Mouse (Mus musculus) lung, postnatal 0 days (tissue): Measurements from ENCODE around the gene Ankrd13a. TPM values are rescaled to one million over a fixed set of nuclear protein-coding genes. Genes with fewer than 3 reads are reported as not detected.

Experiments used
- ATAC-seq: fragments of 200-750 bp; cut with Nextera tagmentation; 2 replicates; pipeline ENCODE4 v1.8.0; 2017; ENCODE audit warnings: moderate library complexity
- DNase-seq: peaks from one replicate; pipeline ENCODE4 v3.0.0-alpha.2; 2016; ENCODE audit warnings: low spot score
- H3K27ac ChIP-seq: fragments of 300-500 bp; sonication (generic); 2 replicates; pipeline ENCODE4 v1.5.1; 2014; ENCODE audit warnings: antibody characterized with exemption, mild to moderate bottlenecking, low read length, mixed read lengths
- H3K27me3 ChIP-seq: fragments of 300-500 bp; sonication (generic); replicated peaks from 2 replicates; pipeline ENCODE4 v1.6.1; 2014; ENCODE audit warnings: low read length, mixed read lengths; ENCODE audit not compliant: insufficient read depth
- H3K36me3 ChIP-seq: fragments of 300-500 bp; sonication (generic); 2 replicates; pipeline ENCODE4 v1.6.1; 2014; ENCODE audit warnings: low read length, mixed read lengths; ENCODE audit not compliant: insufficient read depth
- H3K4me1 ChIP-seq: fragments of 300-500 bp; sonication (generic); 2 replicates; pipeline ENCODE4 v1.6.1; 2014; ENCODE audit warnings: antibody characterized with exemption, low read depth, low read length, mixed read lengths; ENCODE audit not compliant: insufficient read depth
- H3K4me2 ChIP-seq: fragments of 300-500 bp; sonication (generic); replicated peaks from 2 replicates; pipeline ENCODE4 v1.6.1; 2014; ENCODE audit warnings: low read depth, mild to moderate bottlenecking, low read length, moderate library complexity, mixed read lengths
- H3K4me3 ChIP-seq: fragments of 300-500 bp; sonication (generic); 2 replicates; pipeline ENCODE4 v1.5.1; 2014; ENCODE audit warnings: low read depth, low read length
- H3K9ac ChIP-seq: fragments of 300-500 bp; sonication (generic); replicated peaks from 2 replicates; pipeline ENCODE4 v1.6.1; 2014; ENCODE audit warnings: low read depth, mild to moderate bottlenecking
- H3K9me3 ChIP-seq: fragments of 300-500 bp; sonication (generic); 2 replicates; pipeline ENCODE4 v1.6.1; 2016; ENCODE audit warnings: low read length, mixed read lengths
- CTCF ChIP-seq: IDR thresholded peaks from 2 replicates; pipeline ENCODE4 v1.5.1; 2016; ENCODE audit warnings: antibody characterized with exemption, mild to moderate bottlenecking
- EP300 ChIP-seq: IDR thresholded peaks from 2 replicates; pipeline ENCODE4 v1.6.1; 2016; ENCODE audit warnings: antibody characterized with exemption, mild to moderate bottlenecking, control low read depth
- WGBS: fragments of 180-500 bp; shearing (Covaris S2); extraction: QIAGEN DNeasy Blood & Tissue Kit; methylation state at CpG from one replicate; pipeline ENCODE4 v1.1.7; 2014; 5-methylcytosine and 5-hydroxymethylcytosine counted together
- polyA plus RNA-seq: library from polyadenylated mRNA; unstranded; fragments of >200 nt; fragmentation: Nextera tagmentation; extraction: Ambion mirVana; gene quantifications from 2 replicates; pipeline ENCODE4 v1.2.1, GENCODE M21; 2015

Ankrd13a gene
- polyA plus RNA-seq, 1 experiment from 2014 or later = 115 TPM

GRCm38 (mm10) chr5:114745581-114745980 lies 28.9 kb upstream of the Ankrd13a start:
- Histone ChIP-seq H3K4me3 (no peak overlapping the region), H3K36me3 (peaks cover 62% of the 10 kb centered on the region), H3K4me2 (no peak overlapping the region), H3K9ac (no peak overlapping the region), H3K27me3 (no peaks in the 10 kb centered on the region), H3K9me3 (no peaks in the 10 kb centered on the region), H3K27ac (no peak overlapping the region), H3K4me1 (no peaks in the 10 kb centered on the region)
- WGBS = 80% methylated on average over 5 of the region's 5 CpGs
- ATAC-seq (no peak), DNase-seq (no peak)
- TF ChIP-seq CTCF = no peak
- TF ChIP-seq EP300 = no peak

- no peak overlapping the region for H3K4me2 ChIP-seq
- no peaks in the 10 kb centered on the region for H3K27me3 ChIP-seq
- H3K4me1 ChIP-seq = no peaks in the 10 kb centered on the region
- H3K36me3 ChIP-seq = peaks cover 69% of the 10 kb centered on the region
- ATAC-seq (no peak), DNase-seq (no peak)
- H3K9ac ChIP-seq = no peak overlapping the region
- H3K4me3 ChIP-seq = no peak overlapping the region
- no peak overlapping the region for H3K27ac ChIP-seq
- WGBS = 92% methylated on average over 4 of the region's 4 CpGs
- H3K9me3 ChIP-seq = no peaks in the 10 kb centered on the region
- TF ChIP-seq EP300 (no peak), CTCF (no peak)
Measured at GRCm38 (mm10) chr5:114746886-114747285, 27.6 kb upstream of the Ankrd13a start.

- no peak overlapping the region for H3K27ac ChIP-seq
- no peaks in the 10 kb centered on the region for H3K4me1 ChIP-seq
- ATAC-seq (no peak), DNase-seq (no peak)
- no peaks in the 10 kb centered on the region for H3K9me3 ChIP-seq
- TF ChIP-seq CTCF = no peak
- no peak for TF ChIP-seq EP300
- H3K4me3 ChIP-seq = no peak overlapping the region
- peaks cover 64% of the 10 kb centered on the region for H3K36me3 ChIP-seq
- H3K27me3 ChIP-seq = no peaks in the 10 kb centered on the region
- no peak overlapping the region for H3K4me2 ChIP-seq
- WGBS = 94% methylated on average over 5 of the region's 5 CpGs
- no peak overlapping the region for H3K9ac ChIP-seq
Measured at GRCm38 (mm10) chr5:114747521-114747920, 27.0 kb upstream of the Ankrd13a start.

GRCm38 (mm10) chr5:114750325-114750724 lies 24.2 kb upstream of the Ankrd13a start:
- Histone ChIP-seq H3K4me3 (no peak overlapping the region), H3K4me2 (no peak overlapping the region), H3K9ac (no peak overlapping the region), H3K36me3 (peaks cover 62% of the 10 kb centered on the region), H3K27ac (no peak overlapping the region), H3K9me3 (no peaks in the 10 kb centered on the region), H3K4me1 (no peaks in the 10 kb centered on the region), H3K27me3 (no peaks in the 10 kb centered on the region)
- TF ChIP-seq EP300 (no peak), CTCF (no peak)
- WGBS = 87% methylated on average over 10 of the region's 10 CpGs
- no peak for DNase-seq
- no peak for ATAC-seq

GRCm38 (mm10) chr5:114752397-114752796 lies 22.1 kb upstream of the Ankrd13a start:
- Histone ChIP-seq H3K27ac (no peak overlapping the region), H3K9me3 (no peaks in the 10 kb centered on the region), H3K4me1 (no peaks in the 10 kb centered on the region), H3K36me3 (peaks cover 58% of the 10 kb centered on the region), H3K27me3 (no peaks in the 10 kb centered on the region), H3K4me3 (no peak overlapping the region), H3K4me2 (no peak overlapping the region), H3K9ac (no peak overlapping the region)
- ATAC-seq (no peak), DNase-seq (no peak)
- no peak for TF ChIP-seq CTCF
- no peak for TF ChIP-seq EP300
- 89% methylated on average over 10 of the region's 10 CpGs for WGBS

- Histone ChIP-seq H3K36me3 (peaks cover 49% of the 10 kb centered on the region), H3K27ac (no peak overlapping the region), H3K4me1 (no peaks in the 10 kb centered on the region), H3K27me3 (no peaks in the 10 kb centered on the region), H3K9ac (no peak overlapping the region), H3K9me3 (no peaks in the 10 kb centered on the region), H3K4me3 (no peak overlapping the region), H3K4me2 (no peak overlapping the region)
- TF ChIP-seq CTCF (no peak), EP300 (no peak)
- no peak for DNase-seq
- 92% methylated on average over 12 of the region's 12 CpGs for WGBS
- no peak for ATAC-seq
Measured at GRCm38 (mm10) chr5:114753384-114753783, 21.1 kb upstream of the Ankrd13a start.

GRCm38 (mm10) chr5:114759536-114760090 lies 14.9 kb upstream of the Ankrd13a start:
- ATAC-seq (no peak), DNase-seq (no peak)
- H3K36me3 ChIP-seq = peaks cover 48% of the 10 kb centered on the region
- TF ChIP-seq CTCF (no peak), EP300 (no peak)
- no peak overlapping the region for H3K4me2 ChIP-seq
- no peak overlapping the region for H3K4me3 ChIP-seq
- H3K9me3 ChIP-seq = no peaks in the 10 kb centered on the region
- no peak overlapping the region for H3K9ac ChIP-seq
- 95% methylated on average over 5 of the region's 5 CpGs for WGBS
- no peak overlapping the region for H3K27ac ChIP-seq
- H3K27me3 ChIP-seq = no peaks in the 10 kb centered on the region
- no peaks in the 10 kb centered on the region for H3K4me1 ChIP-seq
